Mouse (Mus musculus): ENCODE results near the gene Dhrs7. TPM values are rescaled to one million over a fixed set of nuclear protein-coding genes. Genes with fewer than 3 reads are reported as not detected.
"Not testable (repeated sequence)": the region's sequence is repeated elsewhere in the genome, so short reads cannot be mapped to it uniquely, and the experiment has no call there.

Dhrs7 gene
- total and polyA plus RNA-seq, 3 experiments: 47.9 to 65.7 (median 54.6) TPM

DNA sequence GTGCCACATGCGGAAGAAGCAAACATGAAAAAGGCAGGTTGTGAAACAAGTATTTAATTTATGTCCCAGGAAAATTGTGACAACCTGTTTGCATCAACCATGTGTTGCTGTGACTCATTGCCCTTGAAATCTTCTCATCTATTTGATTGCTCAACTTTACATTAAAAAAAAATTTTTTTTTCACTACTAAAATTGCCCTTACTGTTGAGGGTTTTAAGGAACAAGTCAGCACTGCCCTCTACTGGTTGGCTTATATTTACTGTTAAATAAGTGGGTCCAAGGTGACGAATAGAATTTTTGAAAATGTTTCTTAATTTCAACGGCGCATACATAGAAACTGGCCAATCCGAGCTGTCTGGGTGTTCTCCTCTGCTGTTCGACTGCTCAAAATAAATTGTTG, 29.2 kb upstream of the Dhrs7 start:
- no peaks in the 10 kb centered on the region for H3K27me3 ChIP-seq (ENCODE audit: control insufficient read depth, insufficient read depth, low read length)
- no peak for DNase-seq
- TF ChIP-seq CTCF (IDR thresholded peaks at IDR 0.05): peak; percentile 82
- TF ChIP-seq EP300 (IDR thresholded peaks at IDR 0.05; ENCODE audit: insufficient read depth, low read depth, low read length): no peak
- no peaks in the 10 kb centered on the region for H3K79me2 ChIP-seq (replicated peaks; ENCODE audit: control insufficient read depth, insufficient read depth, low read length)
- H3K27ac ChIP-seq: peak overlapping the region; percentile 62
- H3K9ac ChIP-seq (ENCODE audit: low read depth, low read length): no peak overlapping the region; the same call in 1 of the 2 replicates
- intact Hi-C loops (cut with DNase I): loop anchor here (2.0 to 5.0 kb wide), 5 partner anchors 29 to 281 kb away; partner anchors contain the start of gene Dhrs7
- 25% methylated on average over 6 of the region's 6 CpGs for WGBS
- no peaks in the 10 kb centered on the region for H3K36me3 ChIP-seq (ENCODE audit: control insufficient read depth, insufficient read depth, low read length)
- peak overlapping the region; percentile 23; the same call in 1 of the 2 replicates for H3K4me3 ChIP-seq
- no peaks in the 10 kb centered on the region; the same call in 1 of the 2 replicates for H3K4me1 ChIP-seq (ENCODE audit: control insufficient read depth, insufficient read depth, low read length)

DNA sequence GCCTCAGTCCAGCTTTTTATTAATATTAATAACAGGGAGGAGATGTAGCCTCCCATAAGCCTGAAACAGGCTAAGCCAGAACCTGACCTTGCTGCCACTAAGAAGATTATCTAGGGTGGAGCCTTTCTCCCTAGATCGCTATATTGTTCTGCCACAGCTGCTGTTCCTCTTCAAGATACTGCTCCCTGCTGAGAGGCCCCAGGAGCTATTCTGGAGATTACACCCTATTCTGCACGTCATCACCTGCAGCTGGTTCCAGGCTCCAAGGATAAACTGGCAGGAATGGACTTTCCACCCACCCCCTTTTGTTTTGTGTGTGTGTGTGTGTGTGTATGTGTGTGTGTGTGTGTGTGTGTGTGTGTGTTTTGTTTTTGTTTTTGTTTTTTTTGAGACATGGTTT, 23.6 kb upstream of the Dhrs7 start:
- H3K4me1 ChIP-seq (ENCODE audit: control insufficient read depth, insufficient read depth, low read length); H3K4me3 ChIP-seq; H3K36me3 ChIP-seq (ENCODE audit: control insufficient read depth, insufficient read depth, low read length); intact Hi-C loops (cut with DNase I); H3K27me3 ChIP-seq (ENCODE audit: control insufficient read depth, insufficient read depth, low read length); DNase-seq; H3K79me2 ChIP-seq (replicated peaks; ENCODE audit: control insufficient read depth, insufficient read depth, low read length); H3K27ac ChIP-seq; H3K9ac ChIP-seq (ENCODE audit: low read depth, low read length): not testable (repeated sequence)
- WGBS: 26% methylated on average over 2 of the region's 2 CpGs

GRCm38 (mm10) chr12:72687741-72688140, 23.0 kb upstream of the Dhrs7 start:
- H3K27ac ChIP-seq; H3K4me3 ChIP-seq; H3K4me1 ChIP-seq (ENCODE audit: control insufficient read depth, insufficient read depth, low read length); intact Hi-C loops (cut with DNase I); H3K79me2 ChIP-seq (replicated peaks; ENCODE audit: control insufficient read depth, insufficient read depth, low read length); H3K36me3 ChIP-seq (ENCODE audit: control insufficient read depth, insufficient read depth, low read length); DNase-seq; H3K9ac ChIP-seq (ENCODE audit: low read depth, low read length); H3K27me3 ChIP-seq (ENCODE audit: control insufficient read depth, insufficient read depth, low read length): not testable (repeated sequence)
- WGBS: 54% methylated on average over 6 of the region's 6 CpGs

- intact Hi-C loops (cut with DNase I); DNase-seq; H3K27me3 ChIP-seq (ENCODE audit: control insufficient read depth, insufficient read depth, low read length); H3K36me3 ChIP-seq (ENCODE audit: control insufficient read depth, insufficient read depth, low read length); H3K27ac ChIP-seq; H3K9ac ChIP-seq (ENCODE audit: low read depth, low read length); H3K79me2 ChIP-seq (replicated peaks; ENCODE audit: control insufficient read depth, insufficient read depth, low read length); H3K4me1 ChIP-seq (ENCODE audit: control insufficient read depth, insufficient read depth, low read length); H3K4me3 ChIP-seq: not testable (repeated sequence)
- 85% methylated on average over 4 of the region's 4 CpGs for WGBS
Measured at GRCm38 (mm10) chr12:72686566-72686965, 21.9 kb upstream of the Dhrs7 start.

- Histone ChIP-seq H3K27ac (no peak overlapping the region), H3K9ac (ENCODE audit: low read depth, low read length) (no peak overlapping the region), H3K79me2 (replicated peaks; ENCODE audit: control insufficient read depth, insufficient read depth, low read length) (no peaks in the 10 kb centered on the region), H3K36me3 (ENCODE audit: control insufficient read depth, insufficient read depth, low read length) (no peaks in the 10 kb centered on the region), H3K4me1 (ENCODE audit: control insufficient read depth, insufficient read depth, low read length) (no peaks in the 10 kb centered on the region), H3K27me3 (ENCODE audit: control insufficient read depth, insufficient read depth, low read length) (no peaks in the 10 kb centered on the region), H3K4me3 (no peak overlapping the region)
- 98% methylated on average over 3 of the region's 3 CpGs for WGBS
- no peak for DNase-seq
- intact Hi-C loops (cut with DNase I): no loop called here
- TF ChIP-seq CTCF (IDR thresholded peaks at IDR 0.05) (no peak), EP300 (IDR thresholded peaks at IDR 0.05; ENCODE audit: insufficient read depth, low read depth, low read length) (no peak), POLR2A (IDR thresholded peaks at IDR 0.05; ENCODE audit: insufficient read depth, low read depth, low read length) (no peak)
Measured at GRCm38 (mm10) chr12:72683612-72684011, 18.9 kb upstream of the Dhrs7 start.

GRCm38 (mm10) chr12:72682511-72683282, 18.0 kb upstream of the Dhrs7 start:
- H3K36me3 ChIP-seq (ENCODE audit: control insufficient read depth, insufficient read depth, low read length): no peaks in the 10 kb centered on the region
- H3K27me3 ChIP-seq (ENCODE audit: control insufficient read depth, insufficient read depth, low read length): no peaks in the 10 kb centered on the region
- H3K4me1 ChIP-seq (ENCODE audit: control insufficient read depth, insufficient read depth, low read length): no peaks in the 10 kb centered on the region
- peak overlapping the region; percentile 26; the same call in 1 of the 2 replicates for H3K27ac ChIP-seq
- DNase-seq: peak in 1 of 2 experiments; percentile 12
- TF ChIP-seq CTCF (IDR thresholded peaks at IDR 0.05) (no peak), EP300 (IDR thresholded peaks at IDR 0.05; ENCODE audit: insufficient read depth, low read depth, low read length) (no peak), POLR2A (IDR thresholded peaks at IDR 0.05; ENCODE audit: insufficient read depth, low read depth, low read length) (no peak)
- intact Hi-C loops (cut with DNase I): no loop called here
- whole genome bisulfite sequencing: 26% methylated on average over 8 of the region's 8 CpGs
- H3K4me3 ChIP-seq: no peak overlapping the region
- H3K9ac ChIP-seq (ENCODE audit: low read depth, low read length): no peak overlapping the region
- no peaks in the 10 kb centered on the region for H3K79me2 ChIP-seq (replicated peaks; ENCODE audit: control insufficient read depth, insufficient read depth, low read length)
